Mouse (Mus musculus): ENCODE measurements around the gene Atf7ip. TPM values are rescaled to one million over a fixed set of nuclear protein-coding genes. Genes with fewer than 3 reads are reported as not detected.
A peak's percentile ranks its signal among the peaks of the same experiment; 100 is the strongest.

Gene Atf7ip
- polyA plus RNA-seq, 1 experiment from 2014 or later, result 36.0 TPM

GRCm38 (mm10) chr6:136546987-136547386 is 41.0 kb downstream of the Atf7ip start:
- H3K9me3 ChIP-seq (replicated peaks), result no peaks in the 10 kb centered on the region
- no peak for ATAC-seq (ENCODE audit: low FRiP score)
- H3K36me3 ChIP-seq, result no peaks in the 10 kb centered on the region
- no peak overlapping the region for H3K4me3 ChIP-seq (replicated peaks)
- H3K9ac ChIP-seq (replicated peaks), result no peak overlapping the region
- H3K4me2 ChIP-seq, result no peak overlapping the region
- no peaks in the 10 kb centered on the region for H3K27me3 ChIP-seq (replicated peaks)
- WGBS, result 21% methylated on average over 7 of the region's 7 CpGs
- H3K4me1 ChIP-seq, result peaks cover 34% of the 10 kb centered on the region
- peak overlapping the region; percentile 20; the same call in 1 of the 2 replicates for H3K27ac ChIP-seq (replicated peaks)

- Histone ChIP-seq H3K9me3 (replicated peaks) (no peaks in the 10 kb centered on the region), H3K27me3 (replicated peaks) (no peaks in the 10 kb centered on the region), H3K4me2 (0 out of 2 replicates have a peak overlapping the region, but pooled peaks have one; percentile 19), H3K27ac (replicated peaks) (peak overlapping the region; percentile 77), H3K4me1 (peaks cover 33% of the 10 kb centered on the region), H3K36me3 (no peaks in the 10 kb centered on the region), H3K9ac (replicated peaks) (no peak overlapping the region), H3K4me3 (replicated peaks) (no peak overlapping the region)
- ATAC-seq (ENCODE audit: low FRiP score), result peak; percentile 85
- WGBS, result 24% methylated on average over 6 of the region's 6 CpGs
These were observed 42.2 kb downstream of the Atf7ip start for GRCm38 (mm10) chr6:136548041-136548770.

GRCm38 (mm10) chr6:136548796-136549195 is 42.8 kb downstream of the Atf7ip start:
- H3K27ac ChIP-seq (replicated peaks), result peak overlapping the region; percentile 82
- 71% methylated on average over 6 of the region's 6 CpGs for WGBS
- no peaks in the 10 kb centered on the region for H3K9me3 ChIP-seq (replicated peaks)
- H3K4me2 ChIP-seq, result no peak overlapping the region
- no peak overlapping the region for H3K4me3 ChIP-seq (replicated peaks)
- no peak overlapping the region for H3K9ac ChIP-seq (replicated peaks)
- ATAC-seq (ENCODE audit: low FRiP score), result peak; percentile 59; the same call in 1 of the 2 replicates
- H3K27me3 ChIP-seq (replicated peaks), result no peaks in the 10 kb centered on the region
- H3K36me3 ChIP-seq, result no peaks in the 10 kb centered on the region
- H3K4me1 ChIP-seq, result peaks cover 29% of the 10 kb centered on the region

- peak overlapping the region; percentile 49 for H3K27ac ChIP-seq (replicated peaks)
- H3K9me3 ChIP-seq (replicated peaks), result no peaks in the 10 kb centered on the region
- peaks cover 28% of the 10 kb centered on the region for H3K4me1 ChIP-seq
- no peak overlapping the region for H3K4me3 ChIP-seq (replicated peaks)
- H3K27me3 ChIP-seq (replicated peaks), result no peaks in the 10 kb centered on the region
- H3K4me2 ChIP-seq, result no peak overlapping the region
- WGBS, result 83% methylated on average over 3 of the region's 3 CpGs
- no peak overlapping the region for H3K9ac ChIP-seq (replicated peaks)
- ATAC-seq (ENCODE audit: low FRiP score), result no peak
- no peaks in the 10 kb centered on the region for H3K36me3 ChIP-seq
These were observed 43.6 kb downstream of the Atf7ip start for GRCm38 (mm10) chr6:136549606-136550005.

- peak; percentile 35; the same call in 1 of the 2 replicates for ATAC-seq (ENCODE audit: low FRiP score)
- Histone ChIP-seq H3K27ac (replicated peaks) (peak overlapping the region; percentile 81), H3K27me3 (replicated peaks) (no peaks in the 10 kb centered on the region), H3K36me3 (no peaks in the 10 kb centered on the region), H3K9ac (replicated peaks) (no peak overlapping the region), H3K4me1 (peaks cover 34% of the 10 kb centered on the region), H3K4me2 (peak overlapping the region; percentile 11), H3K4me3 (replicated peaks) (no peak overlapping the region), H3K9me3 (replicated peaks) (no peaks in the 10 kb centered on the region)
- WGBS, result 36% methylated on average over 7 of the region's 7 CpGs
These were observed 44.8 kb downstream of the Atf7ip start for GRCm38 (mm10) chr6:136550596-136551304.

- no peaks in the 10 kb centered on the region for H3K36me3 ChIP-seq
- 0 out of 2 replicates have a peak overlapping the region, but pooled peaks have one; percentile 17 for H3K4me2 ChIP-seq
- H3K4me3 ChIP-seq (replicated peaks), result no peak overlapping the region
- no peaks in the 10 kb centered on the region for H3K27me3 ChIP-seq (replicated peaks)
- 62% methylated on average over 7 of the region's 7 CpGs for WGBS
- H3K9ac ChIP-seq (replicated peaks), result no peak overlapping the region
- no peak overlapping the region; the same call in 1 of the 2 replicates for H3K27ac ChIP-seq (replicated peaks)
- ATAC-seq (ENCODE audit: low FRiP score), result no peak
- H3K4me1 ChIP-seq, result peaks cover 32% of the 10 kb centered on the region
- no peaks in the 10 kb centered on the region for H3K9me3 ChIP-seq (replicated peaks)
These were observed 45.7 kb downstream of the Atf7ip start for GRCm38 (mm10) chr6:136551550-136552109.

- WGBS, result 73% methylated on average over 5 of the region's 5 CpGs
- no peak overlapping the region for H3K9ac ChIP-seq (replicated peaks)
These were observed 47.2 kb downstream of the Atf7ip start for GRCm38 (mm10) chr6:136553156-136553555.

GRCm38 (mm10) chr6:136553767-136554569 is 48.0 kb downstream of the Atf7ip start:
- peaks cover 25% of the 10 kb centered on the region for H3K4me1 ChIP-seq
- no peak overlapping the region for H3K9ac ChIP-seq (replicated peaks)
- H3K27me3 ChIP-seq (replicated peaks), result no peaks in the 10 kb centered on the region
- peak overlapping the region; percentile 37; the same call in 1 of the 2 replicates for H3K4me2 ChIP-seq
- ATAC-seq (ENCODE audit: low FRiP score), result peak; percentile 84
- peak overlapping the region; percentile 75 for H3K27ac ChIP-seq (replicated peaks)
- H3K9me3 ChIP-seq (replicated peaks), result no peaks in the 10 kb centered on the region
- H3K4me3 ChIP-seq (replicated peaks), result no peak overlapping the region
- WGBS, result 28% methylated on average over 11 of the region's 11 CpGs
- no peaks in the 10 kb centered on the region for H3K36me3 ChIP-seq

More at GRCm38 (mm10) chr6:136553156-136553555, 47.2 kb downstream of the Atf7ip start:
- no peaks in the 10 kb centered on the region for H3K36me3 ChIP-seq
- peak overlapping the region; percentile 75 for H3K27ac ChIP-seq (replicated peaks)
- ATAC-seq (ENCODE audit: low FRiP score), result no peak
- H3K4me1 ChIP-seq, result peaks cover 26% of the 10 kb centered on the region
- no peak overlapping the region for H3K4me2 ChIP-seq
- no peaks in the 10 kb centered on the region for H3K9me3 ChIP-seq (replicated peaks)
- H3K4me3 ChIP-seq (replicated peaks), result no peak overlapping the region
- no peaks in the 10 kb centered on the region for H3K27me3 ChIP-seq (replicated peaks)

- peaks cover 28% of the 10 kb centered on the region for H3K4me1 ChIP-seq
- WGBS, result 81% methylated on average over 7 of the region's 7 CpGs
- no peak overlapping the region for H3K4me2 ChIP-seq
- no peak overlapping the region for H3K9ac ChIP-seq (replicated peaks)
- H3K9me3 ChIP-seq (replicated peaks), result no peaks in the 10 kb centered on the region
- ATAC-seq (ENCODE audit: low FRiP score), result 0 out of 2 replicates have a peak, but pooled peaks have one; percentile 22
- peak overlapping the region; percentile 65 for H3K27ac ChIP-seq (replicated peaks)
- no peaks in the 10 kb centered on the region for H3K27me3 ChIP-seq (replicated peaks)
- H3K4me3 ChIP-seq (replicated peaks), result no peak overlapping the region
- H3K36me3 ChIP-seq, result peaks cover 3% of the 10 kb centered on the region
These were observed 49.0 kb downstream of the Atf7ip start for GRCm38 (mm10) chr6:136554774-136555522.

- Histone ChIP-seq H3K27ac (replicated peaks) (peak overlapping the region; percentile 61; the same call in 1 of the 2 replicates), H3K9ac (replicated peaks) (no peak overlapping the region), H3K4me3 (replicated peaks) (no peak overlapping the region), H3K36me3 (peaks cover 9% of the 10 kb centered on the region), H3K9me3 (replicated peaks) (no peaks in the 10 kb centered on the region), H3K4me1 (peaks cover 28% of the 10 kb centered on the region), H3K4me2 (no peak overlapping the region), H3K27me3 (replicated peaks) (no peaks in the 10 kb centered on the region)
- ATAC-seq (ENCODE audit: low FRiP score), result no peak
- 43% methylated on average over 5 of the region's 5 CpGs for WGBS
These were observed 49.6 kb downstream of the Atf7ip start for GRCm38 (mm10) chr6:136555523-136555915.
